Mouse (Mus musculus): ENCODE results near the gene Dnajc17. TPM values are rescaled to one million over a fixed set of nuclear protein-coding genes. Genes with fewer than 3 reads are reported as not detected.

Dnajc17 gene
- polyA plus RNA-seq, 1 experiment from 2014 or later, result 19.5 TPM

DNA sequence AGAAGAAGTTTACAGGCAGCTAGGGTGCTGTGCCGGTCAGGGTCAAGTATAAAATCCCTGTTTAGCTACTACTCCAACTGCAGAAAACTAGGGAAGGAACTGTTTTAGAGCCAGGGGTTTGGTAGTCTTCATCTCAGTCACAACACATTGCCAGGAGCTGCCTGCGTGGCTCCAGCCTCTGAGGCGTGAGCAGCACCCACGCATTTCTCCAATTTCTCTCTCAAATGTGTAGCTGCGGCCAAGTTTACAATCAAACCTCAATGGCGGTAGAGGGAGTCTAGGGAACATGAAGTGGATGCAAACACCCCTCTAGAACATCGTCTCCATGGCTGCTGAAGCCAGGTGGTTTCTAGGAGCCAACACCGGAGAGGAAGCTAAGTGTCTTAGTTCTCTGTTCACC is 60.8 kb downstream of the Dnajc17 start:
- WGBS, result 90% methylated on average over 8 of the region's 8 CpGs
- Histone ChIP-seq H3K4me3 (no peak overlapping the region), H3K36me3 (peaks cover 91% of the 10 kb centered on the region), H3K27ac (no peak overlapping the region), H3K27me3 (ENCODE audit: insufficient read depth, poor library complexity, severe bottlenecking) (no peaks in the 10 kb centered on the region), H3K4me1 (peaks cover 9% of the 10 kb centered on the region), H3K9me3 (no peaks in the 10 kb centered on the region)
- no peak for DNase-seq (ENCODE audit: low spot score)

GRCm38 (mm10) chr2:119147160-119147678 is 61.4 kb downstream of the Dnajc17 start:
- H3K4me3 ChIP-seq, result no peak overlapping the region
- no peak for DNase-seq (ENCODE audit: low spot score)
- 76% methylated on average over 22 of the region's 22 CpGs for WGBS
- H3K36me3 ChIP-seq, result peaks cover 92% of the 10 kb centered on the region
- no peaks in the 10 kb centered on the region for H3K27me3 ChIP-seq (ENCODE audit: insufficient read depth, poor library complexity, severe bottlenecking)
- no peaks in the 10 kb centered on the region for H3K9me3 ChIP-seq
- peaks cover 5% of the 10 kb centered on the region for H3K4me1 ChIP-seq
- H3K27ac ChIP-seq, result no peak overlapping the region

GRCm38 (mm10) chr2:119146435-119146834 is 62.2 kb downstream of the Dnajc17 start:
- Histone ChIP-seq H3K36me3 (peaks cover 94% of the 10 kb centered on the region), H3K27ac (no peak overlapping the region), H3K27me3 (ENCODE audit: insufficient read depth, poor library complexity, severe bottlenecking) (no peaks in the 10 kb centered on the region), H3K4me3 (no peak overlapping the region), H3K9me3 (no peaks in the 10 kb centered on the region), H3K4me1 (no peaks in the 10 kb centered on the region)
- DNase-seq (ENCODE audit: low spot score), result no peak
- 88% methylated on average over 6 of the region's 6 CpGs for WGBS

- DNase-seq (ENCODE audit: low spot score), result no peak
- 85% methylated on average over 2 of the region's 2 CpGs for WGBS
- peaks cover 94% of the 10 kb centered on the region for H3K36me3 ChIP-seq
Measured at GRCm38 (mm10) chr2:119145199-119145598, 63.4 kb downstream of the Dnajc17 start.

DNA sequence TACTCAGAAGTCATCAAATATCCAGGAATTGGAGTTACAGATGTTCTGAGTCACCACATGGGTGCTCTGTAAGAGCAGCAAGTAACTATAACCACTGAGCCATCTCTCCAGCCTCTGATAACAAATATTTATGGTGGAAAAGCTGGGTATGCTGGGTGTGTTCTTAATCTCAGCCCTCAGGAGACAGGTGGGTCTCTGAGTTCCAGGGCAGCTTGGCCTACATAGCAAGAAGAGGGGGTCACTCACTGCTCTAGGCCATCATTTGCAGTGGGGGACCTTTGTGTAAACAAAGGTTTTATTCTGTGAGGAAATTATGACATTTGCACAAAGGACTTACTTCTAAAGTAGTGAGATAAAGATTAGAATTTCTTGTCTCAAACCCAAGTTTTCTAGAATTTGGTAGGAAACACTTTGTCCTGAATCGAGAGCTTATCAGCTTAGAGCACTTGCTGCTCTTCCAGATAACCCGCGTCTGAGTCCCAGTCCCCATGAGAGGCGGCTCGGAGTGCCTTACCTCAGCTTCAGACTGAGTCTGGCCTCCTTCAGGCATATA is 72.2 kb downstream of the Dnajc17 start:
- Histone ChIP-seq H3K27me3 (ENCODE audit: insufficient read depth, poor library complexity, severe bottlenecking) (no peaks in the 10 kb centered on the region), H3K4me3 (no peak overlapping the region), H3K4me1 (no peaks in the 10 kb centered on the region), H3K27ac (no peak overlapping the region), H3K36me3 (peaks cover 96% of the 10 kb centered on the region), H3K9me3 (no peaks in the 10 kb centered on the region)
- WGBS, result 32% methylated on average over 5 of the region's 5 CpGs
- DNase-seq (ENCODE audit: low spot score), result no peak

More at GRCm38 (mm10) chr2:119145199-119145598, 63.4 kb downstream of the Dnajc17 start:
- no peaks in the 10 kb centered on the region for H3K27me3 ChIP-seq (ENCODE audit: insufficient read depth, poor library complexity, severe bottlenecking)
- H3K4me3 ChIP-seq, result no peak overlapping the region
- H3K9me3 ChIP-seq, result no peaks in the 10 kb centered on the region
- H3K4me1 ChIP-seq, result no peaks in the 10 kb centered on the region
- H3K27ac ChIP-seq, result no peak overlapping the region

Other genes with a start within 250 kb of the Dnajc17 start
- gene Ccdc32, start 179.4 kb downstream of the Dnajc17 start, polyA plus RNA-seq (2016; fragmentation: Nextera tagmentation; extraction: Ambion mirVana), result 16.3 and 18.5 TPM in 2 replicates
- 5.1 and 6.2 TPM in 2 replicates for gene Rpusd2, start 174.0 kb downstream of the Dnajc17 start, polyA plus RNA-seq (2016; fragmentation: Nextera tagmentation; extraction: Ambion mirVana)
- 36.1 and 36.3 TPM in 2 replicates for gene Knl1, start 161.7 kb downstream of the Dnajc17 start, polyA plus RNA-seq (2016; fragmentation: Nextera tagmentation; extraction: Ambion mirVana)
- gene Rad51, start 96.0 kb downstream of the Dnajc17 start, polyA plus RNA-seq (2016; fragmentation: Nextera tagmentation; extraction: Ambion mirVana), result 45.1 and 54.8 TPM in 2 replicates
- gene Rmdn3, start 51.8 kb downstream of the Dnajc17 start, polyA plus RNA-seq (2016; fragmentation: Nextera tagmentation; extraction: Ambion mirVana), result 36.4 and 43.8 TPM in 2 replicates
- 7.4 and 9.1 TPM in 2 replicates for gene Gchfr, start 41.0 kb downstream of the Dnajc17 start, polyA plus RNA-seq (2016; fragmentation: Nextera tagmentation; extraction: Ambion mirVana)
- 0.48 and 0.71 TPM in 2 replicates for gene Gm14137, start 34.3 kb downstream of the Dnajc17 start, polyA plus RNA-seq (2016; fragmentation: Nextera tagmentation; extraction: Ambion mirVana)
- 46.4 and 50.4 TPM in 2 replicates for gene Zfyve19, start 178 bp downstream of the Dnajc17 start, polyA plus RNA-seq (2016; fragmentation: Nextera tagmentation; extraction: Ambion mirVana)
- gene Ppp1r14d, start 21.1 kb upstream of the Dnajc17 start, polyA plus RNA-seq (2016; fragmentation: Nextera tagmentation; extraction: Ambion mirVana), result 0.18 TPM in 1 of 2 replicates, not detected in the other
- gene Spint1, start 28.6 kb upstream of the Dnajc17 start, polyA plus RNA-seq (2016; fragmentation: Nextera tagmentation; extraction: Ambion mirVana), result 2.6 and 8.8 TPM in 2 replicates
- gene Rhov, start 62.5 kb upstream of the Dnajc17 start, polyA plus RNA-seq (2016; fragmentation: Nextera tagmentation; extraction: Ambion mirVana), result 0.39 TPM in 1 of 2 replicates, not detected in the other
- 17.4 and 18.6 TPM in 2 replicates for gene Vps18, start 79.9 kb upstream of the Dnajc17 start, polyA plus RNA-seq (2016; fragmentation: Nextera tagmentation; extraction: Ambion mirVana)
- 6.0 and 7.5 TPM in 2 replicates for gene Dll4, start 117.0 kb upstream of the Dnajc17 start, polyA plus RNA-seq (2016; fragmentation: Nextera tagmentation; extraction: Ambion mirVana)
- 0.55 and 0.69 TPM in 2 replicates for gene Chac1, start 142.4 kb upstream of the Dnajc17 start, polyA plus RNA-seq (2016; fragmentation: Nextera tagmentation; extraction: Ambion mirVana)

Measured in heart, embryonic 10.5 days (tissue).